Mouse (Mus musculus): ENCODE data around the gene Tecpr1.

Tecpr1 gene

DNA sequence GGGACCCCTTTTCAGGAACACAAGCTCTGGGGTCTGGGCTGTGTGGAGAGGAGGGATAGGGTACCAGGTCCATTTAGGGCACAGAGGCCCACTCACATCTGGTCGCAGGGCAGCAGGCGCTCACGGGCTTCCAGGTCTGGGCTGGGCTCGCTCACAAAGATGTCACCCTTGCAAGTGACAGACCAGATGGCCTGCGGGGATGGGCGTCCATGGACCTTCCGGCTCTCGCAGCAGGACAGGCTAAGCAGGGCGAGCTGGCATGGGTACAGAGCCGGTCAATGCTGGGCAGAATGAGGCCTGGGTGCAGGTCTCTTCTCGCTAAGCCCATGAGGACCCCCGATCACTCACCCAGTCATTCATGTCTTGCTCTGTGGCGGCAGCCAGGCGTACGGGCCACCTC lies 17.3 kb downstream of the Tecpr1 start:
- peak; percentile 67 for DNase-seq

DNA sequence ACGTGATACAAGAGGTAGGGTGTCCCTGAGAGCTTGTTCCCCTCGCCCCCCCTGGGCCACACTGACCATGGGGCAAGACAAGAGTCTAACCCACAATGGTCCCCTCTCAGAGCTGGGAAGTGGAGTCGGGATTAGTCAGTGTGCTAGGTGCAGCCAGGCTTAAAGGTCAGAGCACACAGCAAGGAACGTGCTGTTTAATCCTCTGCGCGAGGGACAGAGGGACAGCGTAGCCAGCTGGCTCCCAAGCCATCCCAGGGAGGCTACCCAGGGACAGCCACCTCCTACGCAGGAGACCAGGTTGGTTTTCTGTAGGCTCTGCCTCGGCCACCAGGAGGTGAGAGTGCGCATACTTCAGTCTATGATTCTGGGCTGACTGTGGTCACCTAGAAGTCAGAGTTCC lies 18.5 kb downstream of the Tecpr1 start:
- DNase-seq: peak; percentile 56

DNA sequence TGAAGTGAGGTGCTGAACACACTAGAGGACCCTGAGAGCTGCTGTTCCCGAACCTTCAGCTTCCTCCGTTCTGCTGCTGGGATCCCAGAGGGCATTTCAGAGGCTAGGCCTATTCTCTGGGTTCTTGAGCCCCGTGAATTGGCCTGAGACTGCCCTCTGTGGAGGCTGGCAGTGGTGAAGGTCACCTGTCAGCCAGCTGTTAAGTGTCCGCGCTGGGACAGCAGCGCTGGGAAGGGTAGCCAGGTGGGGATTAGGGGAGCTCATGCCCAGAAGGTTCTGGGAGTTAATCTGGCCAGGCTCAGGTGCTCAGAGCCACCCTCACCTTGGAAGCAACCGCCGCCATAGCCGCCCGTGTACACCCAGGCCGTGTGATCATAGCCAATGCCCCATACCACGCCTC lies 19.1 kb downstream of the Tecpr1 start:
- no peak for DNase-seq

DNA sequence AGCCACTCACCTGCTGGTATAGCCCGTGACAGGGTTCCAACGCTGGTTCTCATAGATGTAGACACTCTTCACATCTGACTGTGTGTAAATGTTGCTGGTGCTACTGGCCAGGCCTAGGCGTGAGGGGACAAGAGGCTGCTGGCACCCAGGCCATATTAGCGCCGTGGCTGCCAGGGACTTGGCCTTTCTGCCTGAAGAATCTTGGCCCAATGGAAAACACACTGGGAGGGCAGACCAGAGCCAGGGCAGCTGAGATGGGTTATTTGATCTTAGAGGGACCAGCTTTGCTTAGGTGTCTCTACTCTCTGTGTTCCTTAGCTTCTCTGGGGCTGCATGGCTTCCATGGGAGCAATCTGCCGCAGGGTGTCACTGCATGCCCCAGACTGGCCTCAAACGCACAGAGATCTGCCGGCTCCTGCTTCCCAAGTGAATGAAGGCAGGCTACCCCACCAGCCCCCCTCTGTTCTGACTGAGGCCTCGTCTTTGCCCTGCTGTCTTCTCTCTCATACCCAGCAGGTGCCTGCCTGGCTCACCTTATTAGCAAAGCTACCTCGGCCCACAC lies 19.9 kb downstream of the Tecpr1 start:
- peak; percentile 53 for DNase-seq

GRCm38 (mm10) chr5:144202430-144202829 lies 21.0 kb downstream of the Tecpr1 start:
- DNase-seq: no peak

DNA sequence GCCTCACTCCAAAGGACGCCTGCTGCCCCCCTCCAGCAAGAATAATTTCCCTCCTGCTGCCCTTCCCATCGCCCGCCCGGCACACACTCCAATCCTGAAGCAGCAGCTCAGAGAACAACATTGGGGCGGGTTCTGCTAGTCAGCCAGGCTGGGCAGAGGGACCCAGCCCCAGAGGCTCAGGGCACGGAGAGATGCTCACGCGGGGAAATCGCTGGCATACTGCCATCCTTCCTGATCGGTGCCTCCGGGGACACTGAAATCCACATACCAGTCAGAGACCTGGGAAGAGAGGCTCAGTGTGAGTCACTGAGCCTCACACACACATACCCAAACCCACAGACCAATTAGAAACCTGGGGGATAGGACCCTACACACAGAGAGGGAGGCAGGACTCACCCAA lies 22.8 kb downstream of the Tecpr1 start:
- peak; percentile 43 for DNase-seq

- no peak for DNase-seq
Observed at GRCm38 (mm10) chr5:144195567-144195966, 27.8 kb downstream of the Tecpr1 start.

DNA sequence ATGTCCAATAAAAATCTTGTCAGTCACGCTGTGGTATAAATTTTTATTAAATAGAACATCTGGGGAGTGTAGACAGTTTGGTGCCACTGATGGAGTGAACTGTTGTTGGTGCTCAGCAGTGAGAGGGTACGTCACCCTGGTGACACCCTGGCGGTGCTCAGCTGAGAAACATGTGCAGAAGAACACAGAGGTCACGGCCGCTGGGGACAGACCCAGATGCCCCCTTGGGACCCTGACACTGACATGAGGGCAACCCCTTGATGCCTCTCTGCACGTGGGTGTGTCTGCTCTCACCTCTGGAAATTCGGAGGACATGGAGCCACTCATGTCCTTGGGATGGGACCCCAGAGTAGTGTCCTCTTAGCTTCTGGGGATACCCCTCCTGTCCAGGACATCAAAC lies 29.0 kb downstream of the Tecpr1 start:
- no peak for DNase-seq

DNA sequence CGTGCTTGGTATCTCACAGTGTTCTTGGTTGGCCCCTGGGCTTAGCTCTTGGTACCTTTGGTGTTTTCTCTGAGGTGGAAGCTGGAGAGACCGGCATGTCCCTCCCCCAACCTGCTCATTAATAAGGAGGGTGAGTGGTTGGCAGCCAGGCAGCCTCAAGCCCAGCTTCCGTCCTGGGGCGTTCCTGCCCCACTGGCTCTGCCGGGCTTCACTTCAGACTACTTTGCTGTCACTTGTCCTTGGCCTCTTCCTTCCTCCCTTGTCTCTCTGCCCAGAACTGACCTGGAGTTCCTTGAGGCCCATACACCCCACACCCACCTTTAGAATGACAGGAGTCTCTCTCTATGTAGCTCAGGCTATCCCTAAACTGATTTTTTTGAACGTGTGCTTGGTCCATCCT lies 30.7 kb downstream of the Tecpr1 start:
- DNase-seq: no peak

DNA sequence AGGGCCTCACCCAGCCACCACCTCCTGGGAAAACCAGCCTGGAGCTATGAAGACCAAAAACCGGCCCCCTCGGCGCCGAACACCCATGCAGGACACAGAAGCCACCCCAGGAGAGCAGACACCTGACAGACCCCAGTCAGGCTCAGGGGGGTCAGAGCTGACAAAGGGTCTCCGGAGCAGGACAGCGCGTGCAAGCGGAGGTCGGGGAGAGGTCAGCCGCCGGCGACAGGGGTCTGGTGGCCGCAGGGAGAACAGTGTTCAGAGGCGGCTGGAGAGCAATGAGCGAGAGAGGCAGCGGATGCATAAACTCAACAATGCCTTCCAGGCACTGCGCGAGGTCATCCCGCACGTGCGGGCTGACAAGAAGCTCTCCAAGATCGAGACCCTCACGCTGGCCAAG lies 32.4 kb downstream of the Tecpr1 start:
- no peak for DNase-seq

- no peak for DNase-seq
Observed at GRCm38 (mm10) chr5:144189950-144190583, 33.3 kb downstream of the Tecpr1 start, which contains the start of gene Bhlha15. TSS of gene Bhlha15 (plus strand) at chr5:144190286.

- DNase-seq: no peak
Observed at GRCm38 (mm10) chr5:144189327-144189726, 34.1 kb downstream of the Tecpr1 start.

GRCm38 (mm10) chr5:144188422-144188821 lies 35.0 kb downstream of the Tecpr1 start:
- DNase-seq: no peak

DNA sequence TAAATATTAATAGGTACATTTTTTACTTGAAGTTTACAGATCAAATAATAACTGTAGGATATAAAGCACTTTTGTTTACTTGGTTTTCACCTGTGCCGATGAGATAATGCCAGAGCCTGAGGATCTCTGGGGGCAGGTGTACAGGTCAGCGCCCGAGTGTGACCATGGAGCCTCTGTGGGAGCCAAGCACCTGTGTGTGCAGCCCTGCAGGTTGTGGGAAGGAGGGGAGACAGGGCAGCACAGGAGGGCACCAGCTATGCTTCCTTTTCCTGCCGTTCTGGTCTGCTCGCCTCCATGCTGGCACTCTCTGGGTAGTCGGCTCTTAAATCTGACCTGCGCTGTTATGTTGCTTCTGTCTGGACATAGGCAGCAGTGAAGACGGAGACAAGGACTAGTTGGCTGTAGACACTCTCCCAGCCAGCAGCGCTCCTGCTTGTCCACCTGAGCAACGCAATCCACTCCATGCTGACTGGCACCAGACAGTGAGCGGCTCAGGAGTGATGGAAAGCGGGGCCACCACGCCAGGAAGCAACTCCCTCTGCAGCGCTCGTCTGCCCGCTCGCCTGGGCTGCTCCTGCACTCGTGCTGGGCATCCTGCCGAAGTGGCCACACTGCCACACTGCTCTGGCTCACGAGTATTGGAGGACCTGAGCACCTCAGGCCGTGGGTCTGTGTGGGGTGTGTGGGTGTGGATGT lies 38.9 kb downstream of the Tecpr1 start:
- DNase-seq: no peak

DNA sequence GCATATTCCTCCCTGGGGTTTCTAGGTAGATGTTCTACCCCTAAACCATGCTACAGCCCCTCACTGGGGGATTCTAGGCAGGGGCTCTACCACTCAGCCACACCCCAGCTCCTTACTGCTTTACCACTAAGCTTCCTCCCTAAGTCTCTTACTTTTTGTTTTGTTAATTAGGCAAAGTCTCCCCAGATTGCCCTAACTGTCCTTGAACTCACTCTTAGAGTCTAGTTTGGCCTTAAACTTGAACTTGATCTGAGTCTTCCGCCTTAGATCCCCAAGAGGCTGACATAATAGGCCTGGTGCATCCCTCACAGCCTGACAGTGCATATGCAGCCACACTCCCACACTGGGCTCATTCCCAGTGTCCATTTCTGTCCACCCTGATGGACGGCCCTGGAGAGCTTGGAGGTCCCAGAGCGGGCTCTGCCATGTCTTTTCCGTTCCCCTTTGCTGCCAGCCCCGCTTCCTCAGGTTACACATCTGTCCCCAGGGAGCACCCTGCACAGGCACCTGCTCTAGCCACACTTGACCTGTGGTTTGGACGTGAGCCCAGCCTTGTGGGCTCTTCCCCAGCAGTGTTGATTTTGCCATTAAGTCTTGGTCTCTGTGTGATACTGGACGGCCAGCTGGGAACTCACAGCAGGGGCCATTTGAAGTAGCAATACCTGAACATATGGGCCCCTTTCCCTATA lies 39.6 kb downstream of the Tecpr1 start:
- DNase-seq: no peak

DNA sequence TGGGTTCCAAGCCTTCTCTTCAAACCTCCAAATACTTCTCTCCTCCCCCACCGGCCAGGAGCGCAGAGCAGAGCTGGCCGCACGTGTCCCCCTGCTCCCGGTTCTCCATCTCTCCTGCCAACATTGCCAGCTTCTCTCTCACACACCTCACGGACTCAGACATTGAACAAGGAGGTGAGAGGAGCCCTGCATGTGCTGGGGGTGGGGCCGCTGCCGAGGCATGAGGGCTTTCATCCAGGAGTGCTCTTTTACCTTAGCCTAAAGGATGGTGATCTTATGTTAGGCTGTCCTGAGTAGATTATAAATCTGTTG lies 40.2 kb downstream of the Tecpr1 start:
- DNase-seq: no peak

GRCm38 (mm10) chr5:144182542-144183247 lies 40.7 kb downstream of the Tecpr1 start:
- no peak for DNase-seq

DNA sequence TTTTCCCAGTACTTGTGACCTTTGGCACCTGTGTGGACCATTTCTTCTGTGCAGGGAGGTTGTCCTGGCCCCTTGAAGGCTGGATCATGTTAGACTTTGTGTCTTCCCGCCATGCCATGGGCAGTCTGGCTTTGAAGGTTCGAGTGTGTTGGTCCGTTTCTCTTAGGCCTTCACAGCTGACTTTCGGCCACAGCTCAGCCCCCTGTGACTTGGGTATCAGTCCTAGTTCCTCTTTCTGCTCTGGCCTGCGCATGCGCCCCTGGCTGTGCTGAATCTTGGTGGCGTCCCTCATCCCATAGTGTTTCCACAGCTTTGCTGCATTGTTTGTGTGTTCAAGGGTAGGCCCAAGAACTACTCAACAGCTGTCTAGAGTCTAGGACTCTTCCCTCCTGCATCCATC lies 42.2 kb downstream of the Tecpr1 start:
- DNase-seq: no peak

- DNase-seq: no peak
Observed at GRCm38 (mm10) chr5:144178216-144178615, 45.2 kb downstream of the Tecpr1 start.

- no peak for DNase-seq
Observed at GRCm38 (mm10) chr5:144173648-144174047, 49.8 kb downstream of the Tecpr1 start.

DNA sequence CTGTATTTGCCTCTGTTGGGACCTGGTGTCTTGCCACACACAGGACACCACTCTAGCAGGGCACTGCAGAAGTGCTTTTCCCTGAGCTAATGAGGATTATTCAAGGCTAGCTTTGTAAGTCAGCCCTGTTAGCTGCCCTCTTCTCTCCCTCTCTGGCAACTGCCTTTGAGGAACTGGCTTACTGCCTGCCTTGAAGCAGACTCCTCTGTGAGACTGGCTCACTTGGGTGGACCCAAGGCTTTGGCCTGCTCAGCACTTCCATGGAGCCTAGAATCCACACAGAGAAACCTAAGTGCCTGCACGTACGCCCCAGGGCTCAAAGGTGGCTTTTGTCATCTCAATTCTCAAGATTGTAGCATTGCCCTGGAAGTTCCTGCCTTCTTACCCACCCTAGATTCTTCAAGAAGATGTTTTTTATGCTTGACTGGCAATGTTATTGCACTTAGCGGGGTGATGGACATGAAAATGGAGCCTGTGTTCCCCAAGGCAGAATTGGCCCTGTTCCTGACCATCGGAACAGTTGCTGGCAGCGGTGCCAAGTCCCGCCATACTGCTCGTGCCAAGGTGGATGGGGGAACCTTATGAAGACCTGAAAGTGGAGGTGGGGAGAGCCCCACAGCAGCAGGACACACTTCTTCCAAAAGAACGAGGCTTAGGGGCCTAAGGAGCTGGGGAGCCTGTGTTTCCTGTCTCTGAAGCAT lies 54.0 kb downstream of the Tecpr1 start:
- no peak for DNase-seq

GRCm38 (mm10) chr5:144165756-144166155 lies 57.7 kb downstream of the Tecpr1 start:
- DNase-seq: no peak
